Mouse (Mus musculus) neural tube, embryonic 14.5 days (tissue): ENCODE results near the gene Prkcq. TPM values are rescaled to one million over a fixed set of nuclear protein-coding genes. Genes with fewer than 3 reads are reported as not detected.

Experiments used
- ATAC-seq: fragments of 200-750 bp; cut with Nextera tagmentation; 2 replicates; pipeline ENCODE4 v1.8.0; 2017; ENCODE audit warnings: low read depth, mild to moderate bottlenecking, moderate TSS enrichment, moderate library complexity
- H3K27ac ChIP-seq: fragments of 300-500 bp; sonication (generic); 2 replicates; pipeline ENCODE4 v1.5.1; 2014; ENCODE audit warnings: low read depth, mild to moderate bottlenecking, control low read depth, low read length, moderate library complexity, mixed read lengths
- H3K27me3 ChIP-seq: fragments of 300-500 bp; sonication (generic); 2 replicates; pipeline ENCODE4 v1.6.1; 2014; ENCODE audit warnings: low read length; ENCODE audit not compliant: control insufficient read depth, insufficient read depth
- H3K36me3 ChIP-seq: fragments of 300-500 bp; sonication (generic); 2 replicates; pipeline ENCODE4 v1.6.1; 2014; ENCODE audit warnings: low read length, mixed read lengths; ENCODE audit not compliant: control insufficient read depth, insufficient read depth
- H3K4me1 ChIP-seq: fragments of 300-500 bp; sonication (generic); 2 replicates; pipeline ENCODE4 v1.6.1; 2014; ENCODE audit warnings: low read length; ENCODE audit not compliant: control insufficient read depth, insufficient read depth
- H3K4me2 ChIP-seq: fragments of 300-500 bp; sonication (generic); 2 replicates; pipeline ENCODE4 v1.6.1; 2014; ENCODE audit warnings: mild to moderate bottlenecking, low read depth, low read length, control low read depth
- H3K4me3 ChIP-seq: fragments of 300-500 bp; sonication (generic); 2 replicates; pipeline ENCODE4 v1.5.1; 2014; ENCODE audit warnings: low read depth, low read length, control low read depth, mixed read lengths
- H3K9ac ChIP-seq: fragments of 300-500 bp; sonication (generic); replicated peaks from 2 replicates; pipeline ENCODE4 v1.6.1; 2014; ENCODE audit warnings: low read depth, mild to moderate bottlenecking, control low read depth, low read length, mixed read lengths
- H3K9me3 ChIP-seq: fragments of 300-500 bp; sonication (generic); 2 replicates; pipeline ENCODE4 v1.6.1; 2016; ENCODE audit warnings: low read length; ENCODE audit not compliant: control insufficient read depth
- WGBS: fragments of 180-500 bp; shearing (Covaris S2); extraction: QIAGEN DNeasy Blood & Tissue Kit; methylation state at CpG from one replicate; pipeline ENCODE4 v1.1.7; 2014; 5-methylcytosine and 5-hydroxymethylcytosine counted together
- polyA plus RNA-seq: library from polyadenylated mRNA; unstranded; fragments of >200 nt; fragmentation: Nextera tagmentation; extraction: Ambion mirVana; gene quantifications from 2 replicates; pipeline ENCODE4 v1.2.1, GENCODE M21; 2014

The Prkcq gene
- polyA plus RNA-seq, 1 experiment from 2014 or later = 39.0 TPM

GRCm38 (mm10) chr2:11192281-11193098, 20.6 kb downstream of the Prkcq start:
- H3K9ac ChIP-seq = no peak overlapping the region
- no peak overlapping the region for H3K27ac ChIP-seq
- no peak overlapping the region for H3K4me3 ChIP-seq
- H3K4me1 ChIP-seq = no peaks in the 10 kb centered on the region
- no peaks in the 10 kb centered on the region for H3K9me3 ChIP-seq
- H3K36me3 ChIP-seq = no peaks in the 10 kb centered on the region
- no peak overlapping the region for H3K4me2 ChIP-seq
- 54% methylated on average over 12 of the region's 12 CpGs for WGBS
- no peaks in the 10 kb centered on the region for H3K27me3 ChIP-seq
- ATAC-seq = no peak

- WGBS = 84% methylated on average over 6 of the region's 6 CpGs
Measured at GRCm38 (mm10) chr2:11193099-11193618, 21.3 kb downstream of the Prkcq start.

GRCm38 (mm10) chr2:11194732-11195340, 22.9 kb downstream of the Prkcq start:
- ATAC-seq = no peak
- WGBS = 83% methylated on average over 5 of the region's 5 CpGs

More at GRCm38 (mm10) chr2:11193099-11193618, 21.3 kb downstream of the Prkcq start:
- Histone ChIP-seq H3K9me3 (no peaks in the 10 kb centered on the region), H3K27me3 (no peaks in the 10 kb centered on the region), H3K27ac (no peak overlapping the region), H3K36me3 (no peaks in the 10 kb centered on the region), H3K4me1 (no peaks in the 10 kb centered on the region), H3K4me2 (no peak overlapping the region), H3K9ac (no peak overlapping the region), H3K4me3 (no peak overlapping the region)
- no peak for ATAC-seq

GRCm38 (mm10) chr2:11196071-11196470, 24.2 kb downstream of the Prkcq start:
- Histone ChIP-seq H3K27ac (no peak overlapping the region), H3K9ac (no peak overlapping the region), H3K4me1 (no peaks in the 10 kb centered on the region), H3K4me3 (no peak overlapping the region), H3K36me3 (no peaks in the 10 kb centered on the region), H3K4me2 (no peak overlapping the region), H3K9me3 (no peaks in the 10 kb centered on the region), H3K27me3 (no peaks in the 10 kb centered on the region)
- no peak for ATAC-seq
- WGBS = 88% methylated on average over 2 of the region's 2 CpGs

More at GRCm38 (mm10) chr2:11194732-11195340, 22.9 kb downstream of the Prkcq start:
- H3K27ac ChIP-seq = no peak overlapping the region
- no peak overlapping the region for H3K9ac ChIP-seq
- H3K4me3 ChIP-seq = no peak overlapping the region
- no peaks in the 10 kb centered on the region for H3K9me3 ChIP-seq
- H3K27me3 ChIP-seq = no peaks in the 10 kb centered on the region
- H3K4me1 ChIP-seq = no peaks in the 10 kb centered on the region
- no peaks in the 10 kb centered on the region for H3K36me3 ChIP-seq
- no peak overlapping the region for H3K4me2 ChIP-seq

GRCm38 (mm10) chr2:11196952-11197559, 25.1 kb downstream of the Prkcq start:
- Histone ChIP-seq H3K27me3 (no peaks in the 10 kb centered on the region), H3K9ac (no peak overlapping the region), H3K36me3 (no peaks in the 10 kb centered on the region), H3K27ac (no peak overlapping the region), H3K9me3 (no peaks in the 10 kb centered on the region), H3K4me2 (no peak overlapping the region), H3K4me3 (no peak overlapping the region), H3K4me1 (no peaks in the 10 kb centered on the region)
- no peak for ATAC-seq
- WGBS = 85% methylated on average over 5 of the region's 5 CpGs

- no peaks in the 10 kb centered on the region for H3K36me3 ChIP-seq
- no peaks in the 10 kb centered on the region for H3K9me3 ChIP-seq
- no peak overlapping the region for H3K4me3 ChIP-seq
- ATAC-seq = no peak
- no peak overlapping the region for H3K27ac ChIP-seq
- no peak overlapping the region for H3K4me2 ChIP-seq
- H3K27me3 ChIP-seq = no peaks in the 10 kb centered on the region
- no peaks in the 10 kb centered on the region for H3K4me1 ChIP-seq
- WGBS = 87% methylated on average over 5 of the region's 5 CpGs
- H3K9ac ChIP-seq = no peak overlapping the region
Measured at GRCm38 (mm10) chr2:11199624-11200023, 27.7 kb downstream of the Prkcq start.

GRCm38 (mm10) chr2:11202841-11203240, 30.9 kb downstream of the Prkcq start:
- no peak for ATAC-seq
- no peak overlapping the region for H3K4me2 ChIP-seq
- no peaks in the 10 kb centered on the region for H3K9me3 ChIP-seq
- no peak overlapping the region for H3K9ac ChIP-seq
- no peaks in the 10 kb centered on the region for H3K4me1 ChIP-seq
- H3K36me3 ChIP-seq = no peaks in the 10 kb centered on the region
- no peak overlapping the region for H3K4me3 ChIP-seq
- no peak overlapping the region for H3K27ac ChIP-seq
- H3K27me3 ChIP-seq = no peaks in the 10 kb centered on the region
- 90% methylated on average over 11 of the region's 11 CpGs for WGBS

GRCm38 (mm10) chr2:11203261-11203660, 31.4 kb downstream of the Prkcq start:
- no peak overlapping the region for H3K4me2 ChIP-seq

GRCm38 (mm10) chr2:11204232-11204631, 32.3 kb downstream of the Prkcq start:
- ATAC-seq = no peak
- Histone ChIP-seq H3K27ac (no peak overlapping the region), H3K27me3 (no peaks in the 10 kb centered on the region), H3K4me2 (no peak overlapping the region), H3K9me3 (no peaks in the 10 kb centered on the region), H3K36me3 (no peaks in the 10 kb centered on the region), H3K4me3 (no peak overlapping the region), H3K9ac (no peak overlapping the region), H3K4me1 (no peaks in the 10 kb centered on the region)
- 65% methylated on average over 5 of the region's 5 CpGs for WGBS

More at GRCm38 (mm10) chr2:11203261-11203660, 31.4 kb downstream of the Prkcq start:
- H3K27me3 ChIP-seq = no peaks in the 10 kb centered on the region
- ATAC-seq = no peak
- no peak overlapping the region for H3K4me3 ChIP-seq
- H3K4me1 ChIP-seq = no peaks in the 10 kb centered on the region
- H3K9ac ChIP-seq = no peak overlapping the region
- H3K36me3 ChIP-seq = no peaks in the 10 kb centered on the region
- H3K9me3 ChIP-seq = no peaks in the 10 kb centered on the region
- 75% methylated on average over 5 of the region's 5 CpGs for WGBS
- no peak overlapping the region for H3K27ac ChIP-seq
